Mouse (Mus musculus): ENCODE results near the gene Mrgprf.

Mrgprf gene

DNA sequence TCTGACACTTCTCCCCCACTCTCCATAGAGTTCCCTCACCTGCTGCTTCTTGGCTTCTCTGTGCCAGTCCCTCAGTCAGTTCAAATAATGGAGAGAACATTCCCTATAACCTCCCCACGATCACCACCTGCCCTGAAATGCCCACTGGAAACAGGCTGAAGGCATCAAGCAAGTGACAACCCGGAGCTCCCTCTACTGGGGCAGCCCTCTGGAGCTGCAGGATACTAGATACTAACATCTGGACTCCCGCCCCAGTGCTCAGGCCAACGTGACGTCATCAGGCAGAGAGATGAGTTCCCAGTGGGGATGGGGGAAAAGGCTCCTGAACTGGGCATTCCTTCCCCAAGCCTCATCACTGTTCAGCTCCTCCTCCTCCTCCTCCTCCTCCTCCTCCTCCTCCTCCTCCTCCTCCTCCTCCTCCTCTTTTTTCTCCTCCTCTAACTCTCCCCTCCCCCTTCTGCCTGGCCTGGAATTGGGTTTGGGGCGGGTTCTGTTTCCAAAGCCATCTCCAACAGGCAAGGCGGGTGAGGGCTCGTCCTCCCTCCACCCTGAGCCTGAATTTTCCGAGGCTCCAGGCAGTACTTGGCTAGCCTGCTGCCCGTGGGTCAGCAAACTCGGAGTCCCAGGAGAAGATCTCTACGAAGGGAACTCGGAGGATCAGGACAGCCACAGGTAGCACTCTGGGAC lies at the start of gene Mrgprf:
Mrgprf (plus strand) TSS at position 508 of the 687 bp plus-strand sequence.
- no peak for DNase-seq (ENCODE audit: extremely low spot score, low read depth, low spot score)

DNA sequence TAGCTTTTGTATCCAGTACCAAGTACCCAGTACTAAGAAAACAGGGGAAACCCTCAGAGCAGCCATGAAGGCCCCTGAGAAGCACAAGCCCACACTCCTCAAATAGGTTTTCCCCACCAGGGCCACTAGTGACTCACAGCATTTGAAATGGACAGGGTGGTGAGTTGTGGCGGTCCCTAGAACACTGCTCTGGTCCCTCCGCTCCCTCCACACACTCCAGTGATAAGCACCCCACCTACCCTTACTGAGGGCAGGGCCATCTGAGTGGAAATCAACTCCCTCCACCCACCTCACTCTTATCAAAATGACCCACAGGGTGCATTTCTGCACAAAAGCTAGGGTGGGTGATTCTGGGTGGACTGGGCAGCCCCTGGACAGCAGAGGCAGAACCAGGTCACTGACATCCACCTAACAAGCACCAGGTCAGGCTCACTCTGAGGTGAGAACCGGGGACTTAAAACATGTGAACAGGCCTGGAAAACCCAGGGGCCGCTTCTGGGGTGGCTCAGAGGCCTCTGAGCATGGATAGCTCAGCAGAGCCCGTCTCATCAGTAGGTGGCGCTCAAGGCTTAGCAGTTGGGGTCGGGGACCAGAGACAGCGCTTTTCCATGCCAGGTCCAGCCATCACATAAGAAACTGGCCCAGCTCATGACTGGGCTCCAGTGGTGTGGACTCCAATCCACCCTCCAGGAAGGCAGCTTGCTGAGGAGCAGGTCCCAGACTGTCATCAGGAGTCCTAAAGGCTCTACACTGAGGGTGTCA lies 47.7 kb upstream of the Mrgprf start:
- peak; percentile 22 for DNase-seq (ENCODE audit: extremely low spot score, low read depth, low spot score)

DNA sequence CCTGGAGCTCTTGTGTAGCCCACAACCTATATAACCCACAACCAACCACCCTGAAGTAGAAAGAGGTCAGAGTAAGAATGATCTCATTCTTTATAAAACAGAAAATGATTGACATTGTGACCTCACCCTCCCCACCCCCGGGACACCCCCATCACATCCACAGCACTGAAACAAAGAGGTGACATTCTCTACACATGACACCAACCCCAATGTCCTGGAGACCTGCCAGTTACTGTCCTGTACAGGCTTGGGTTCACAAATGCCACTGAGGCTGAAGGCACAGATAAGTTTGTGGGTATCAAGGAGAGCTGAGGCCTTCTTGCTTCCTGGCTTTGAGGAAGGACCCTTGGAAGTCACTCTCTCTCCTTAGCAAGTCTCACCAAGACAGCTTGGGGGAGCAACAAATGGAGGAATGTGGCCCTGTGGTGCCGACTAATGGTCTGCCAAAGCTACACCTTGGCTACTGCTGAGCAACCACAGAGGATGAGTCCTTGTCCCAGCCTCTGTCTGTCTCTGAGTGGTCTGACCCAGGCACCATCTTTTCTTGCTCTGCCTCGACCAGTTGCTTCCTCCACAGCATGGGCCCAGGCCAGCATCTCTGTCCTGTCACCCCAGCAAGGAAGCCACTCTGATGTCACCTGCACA lies 46.5 kb upstream of the Mrgprf start:
- DNase-seq (ENCODE audit: extremely low spot score, low read depth, low spot score): no peak

DNA sequence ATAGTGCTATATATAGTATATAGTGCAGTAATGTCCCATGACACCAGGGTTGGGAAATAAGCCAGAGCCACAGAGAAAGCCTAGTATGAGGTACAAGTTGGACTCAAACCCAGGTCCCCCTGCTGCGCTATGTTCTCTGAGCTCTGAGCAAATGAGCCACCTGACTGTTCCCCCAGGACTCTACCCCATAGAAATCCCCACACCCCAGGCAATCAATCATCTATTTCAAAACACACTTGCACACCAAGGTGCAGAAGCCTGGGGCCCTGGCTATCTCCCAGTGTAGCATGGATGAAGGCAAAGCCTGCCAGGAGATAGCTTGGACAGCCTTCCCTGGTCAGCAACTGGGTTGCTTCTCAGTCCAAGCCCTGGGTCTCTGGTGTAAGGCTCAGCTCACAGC lies 44.5 kb upstream of the Mrgprf start:
- no peak for DNase-seq (ENCODE audit: extremely low spot score, low read depth, low spot score)

DNA sequence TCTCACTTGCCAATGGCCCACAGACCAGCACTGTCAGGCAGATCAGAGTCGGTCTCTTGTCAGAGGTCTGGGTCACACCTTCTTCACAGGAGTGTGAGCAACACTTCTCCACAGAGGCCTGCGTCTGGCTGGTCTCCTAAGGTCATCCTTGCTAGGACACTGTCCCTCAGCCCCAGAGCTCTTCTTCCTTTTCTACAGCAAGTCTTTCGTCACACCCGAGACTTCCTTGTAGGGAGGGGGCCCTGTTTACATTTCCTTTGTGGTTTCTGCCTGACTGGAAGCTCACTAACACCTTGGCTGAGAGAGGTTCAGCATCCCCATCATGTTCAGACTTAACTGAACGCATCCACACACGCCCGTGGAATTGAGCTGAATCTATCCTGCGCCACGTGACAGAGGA lies 36.4 kb upstream of the Mrgprf start:
- no peak for DNase-seq (ENCODE audit: extremely low spot score, low read depth, low spot score)

DNA sequence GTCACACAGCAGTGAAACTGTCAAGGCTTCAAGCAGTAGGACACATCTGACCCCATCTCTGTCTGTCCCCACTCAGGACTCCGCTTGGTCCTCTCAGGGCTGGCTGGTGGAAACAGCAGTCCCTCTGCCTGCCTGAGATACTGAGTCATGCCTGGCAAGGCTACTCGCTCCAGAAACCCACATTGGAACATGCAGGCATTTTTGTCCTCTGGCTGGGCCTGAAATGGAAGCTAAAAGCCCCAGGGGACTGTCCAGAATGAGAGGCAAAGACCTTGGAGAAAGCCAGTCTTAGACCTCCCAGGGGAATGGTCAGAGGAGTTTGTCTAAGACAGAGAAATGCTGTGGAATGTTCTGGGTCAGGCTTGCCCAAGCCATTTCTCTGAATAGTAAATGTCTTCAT lies 34.6 kb upstream of the Mrgprf start:
- DNase-seq (ENCODE audit: extremely low spot score, low read depth, low spot score): no peak

DNA sequence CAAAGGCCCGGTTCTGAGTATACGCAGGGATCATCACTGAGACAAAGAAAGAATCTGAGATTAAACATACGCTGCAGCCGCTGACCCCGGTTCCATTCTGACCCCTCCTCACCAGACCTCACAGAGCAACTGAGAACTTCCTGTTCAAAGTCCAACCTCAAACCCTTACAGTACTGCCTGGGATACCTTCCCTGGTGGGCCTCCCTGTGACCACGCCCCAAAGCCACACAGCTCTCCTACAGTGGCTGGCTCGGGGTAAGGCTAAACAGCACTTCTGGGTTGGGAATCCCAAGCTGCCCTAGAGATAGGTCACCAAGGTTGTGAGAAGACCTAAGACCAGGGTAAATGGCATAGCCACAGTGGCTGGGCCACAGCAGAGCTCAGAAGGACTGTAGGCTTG lies 31.7 kb upstream of the Mrgprf start:
- DNase-seq (ENCODE audit: extremely low spot score, low read depth, low spot score): no peak

DNA sequence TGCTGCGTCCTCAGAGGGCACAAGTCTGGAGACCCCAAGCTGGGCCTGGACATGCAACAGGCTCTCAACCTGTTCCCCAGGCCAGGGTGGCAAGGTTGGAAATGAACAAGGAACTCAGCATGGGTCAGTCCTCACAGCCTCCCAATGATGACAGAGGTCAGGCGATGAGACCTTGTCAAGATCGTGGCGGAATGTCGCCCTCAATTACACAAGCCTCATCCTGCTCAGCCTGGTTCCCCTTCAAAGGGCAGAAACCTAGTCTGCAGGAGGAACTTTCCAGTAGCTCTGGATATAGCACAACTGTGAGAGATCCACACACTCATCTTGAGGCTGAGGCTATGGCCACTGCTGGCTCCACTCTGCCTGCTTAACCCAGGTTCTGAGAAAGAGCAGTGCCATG lies 29.7 kb upstream of the Mrgprf start:
- no peak for DNase-seq (ENCODE audit: extremely low spot score, low read depth, low spot score)

DNA sequence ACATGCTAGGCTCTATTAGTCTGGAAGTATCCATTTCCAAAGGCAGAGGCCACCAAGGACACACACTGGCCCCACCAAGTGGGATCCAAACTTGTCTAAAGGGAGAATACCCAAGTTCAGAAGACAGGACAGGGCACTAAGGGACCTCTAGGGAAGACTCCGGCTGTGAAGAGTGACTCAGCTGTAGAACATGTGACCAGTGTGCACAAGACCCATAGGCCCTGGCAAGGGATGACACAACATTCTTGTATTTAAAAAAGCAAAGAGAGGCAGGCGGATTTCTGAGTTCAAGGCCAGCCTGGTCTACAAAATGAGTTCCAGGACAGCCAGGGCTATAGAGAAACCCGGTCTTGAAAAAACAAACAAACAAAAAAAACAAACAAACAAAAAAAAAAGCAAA lies 25.1 kb upstream of the Mrgprf start:
- no peak for DNase-seq (ENCODE audit: extremely low spot score, low read depth, low spot score)

DNA sequence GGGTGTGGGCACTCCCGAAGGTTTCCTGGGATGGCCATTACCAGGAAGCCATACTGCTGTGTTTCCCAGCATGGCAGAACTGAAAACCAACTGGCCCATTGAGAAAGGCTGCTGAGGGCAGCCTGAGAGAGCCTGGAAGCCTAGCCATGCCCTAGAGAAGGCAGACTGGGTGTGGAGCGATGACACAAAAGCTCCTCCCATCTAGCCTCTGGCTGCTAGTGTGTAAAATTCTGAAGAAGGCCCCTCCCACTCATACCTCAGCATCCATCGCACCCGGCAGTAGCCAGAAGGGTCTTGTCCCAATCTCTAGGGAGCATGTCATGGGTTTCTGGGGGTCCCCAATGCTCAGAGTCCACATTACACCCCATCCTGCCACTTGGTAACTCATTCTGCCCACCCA lies 19.2 kb upstream of the Mrgprf start:
- no peak for DNase-seq (ENCODE audit: extremely low spot score, low read depth, low spot score)

DNA sequence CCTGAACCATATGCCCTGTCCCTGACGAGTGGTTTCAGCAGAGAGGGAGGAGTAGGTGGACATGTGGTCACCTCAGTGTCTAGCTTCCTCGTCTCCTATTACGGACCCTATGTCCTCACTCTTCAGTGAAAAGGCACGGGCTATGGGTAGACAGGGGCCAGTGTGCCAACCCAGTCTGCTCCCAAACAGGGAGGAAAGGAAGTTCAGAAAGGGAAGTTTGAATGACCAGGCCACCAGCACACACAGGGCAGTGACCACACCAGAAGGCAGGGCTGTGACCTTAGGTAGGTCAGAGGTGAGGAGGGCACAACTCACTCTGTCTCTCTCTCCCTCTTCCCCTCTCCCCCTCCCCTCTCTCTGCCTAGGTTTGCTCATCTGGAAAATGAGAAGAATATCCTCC lies 17.6 kb upstream of the Mrgprf start:
- DNase-seq (ENCODE audit: extremely low spot score, low read depth, low spot score): no peak

DNA sequence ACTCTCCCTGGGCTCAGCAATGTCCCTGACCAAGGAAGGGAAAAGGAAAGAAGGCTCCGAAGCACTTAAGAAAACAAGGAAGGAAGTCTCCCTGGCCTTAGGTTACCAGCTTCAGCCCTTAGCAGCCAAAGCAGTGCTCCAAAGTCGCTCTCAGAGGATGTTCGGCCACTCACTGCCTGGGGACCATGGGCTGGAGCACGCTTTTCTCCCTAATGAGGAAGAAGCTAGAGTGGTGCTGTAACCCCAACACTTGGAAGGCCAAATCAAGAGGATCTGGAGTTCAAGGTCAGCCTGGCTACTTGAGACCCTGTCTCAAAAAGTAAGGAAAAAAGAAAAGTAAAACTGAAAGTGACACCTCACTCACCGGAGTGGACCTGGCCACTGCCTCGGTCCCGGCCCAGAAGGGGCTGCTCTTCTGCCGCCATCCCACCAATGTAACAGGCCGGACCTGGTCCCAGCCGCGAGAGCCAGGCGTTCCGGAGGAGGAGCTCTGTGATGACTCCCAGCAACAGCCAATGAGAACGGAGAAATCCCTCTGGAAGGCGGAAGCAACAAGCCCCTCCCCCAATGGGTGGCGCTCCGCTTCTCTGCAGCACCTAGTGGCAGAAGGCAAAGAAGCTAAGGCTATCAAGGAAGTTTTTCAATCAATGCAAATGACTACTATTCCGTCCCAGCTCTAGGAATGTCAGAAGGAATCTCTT lies 17.0 kb upstream of the Mrgprf start, which contains the start of gene Tpcn2:
Tpcn2 (minus strand) TSS at position 525 of the 701 bp plus-strand sequence.
- peak; percentile 94 for DNase-seq (ENCODE audit: extremely low spot score, low read depth, low spot score)

DNA sequence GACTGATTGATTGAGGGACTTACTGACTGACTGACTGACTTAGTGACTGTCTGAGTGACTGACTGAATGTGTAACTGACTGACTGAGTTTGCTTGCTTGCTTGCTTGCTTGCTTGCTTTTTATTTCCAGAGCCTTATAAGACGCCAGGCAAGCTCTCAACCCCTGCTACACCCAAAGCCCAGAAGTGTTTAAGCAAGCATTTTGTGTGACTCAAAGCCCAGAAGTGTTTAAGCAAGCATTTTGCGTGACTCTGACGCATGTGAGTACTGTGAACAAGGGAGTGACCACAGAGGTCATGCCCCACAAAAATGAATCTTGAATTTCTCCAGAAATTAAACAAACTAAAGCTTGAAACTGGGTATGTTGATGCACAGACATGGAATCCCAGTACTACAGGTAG lies 16.3 kb upstream of the Mrgprf start:
- DNase-seq (ENCODE audit: extremely low spot score, low read depth, low spot score): no peak

DNA sequence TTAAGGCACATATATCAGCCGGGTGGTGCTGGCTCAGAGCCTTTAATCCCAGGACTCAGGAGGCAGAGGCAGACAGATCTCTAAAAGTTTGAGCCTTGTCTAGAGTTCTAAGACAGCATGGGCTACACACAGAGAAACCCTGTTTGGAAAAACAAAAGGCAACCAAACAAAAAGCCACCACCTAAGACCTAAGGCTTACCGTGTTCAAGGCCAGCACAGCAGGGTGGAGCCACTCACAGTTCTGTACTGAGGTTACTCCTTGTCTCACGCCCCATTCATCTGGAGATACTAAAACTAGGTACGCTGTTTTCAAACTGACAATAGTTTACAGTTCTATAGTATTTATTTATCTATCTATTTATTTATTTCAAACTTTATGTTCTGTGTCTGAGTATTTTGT lies 15.2 kb upstream of the Mrgprf start:
- no peak for DNase-seq (ENCODE audit: extremely low spot score, low read depth, low spot score)

DNA sequence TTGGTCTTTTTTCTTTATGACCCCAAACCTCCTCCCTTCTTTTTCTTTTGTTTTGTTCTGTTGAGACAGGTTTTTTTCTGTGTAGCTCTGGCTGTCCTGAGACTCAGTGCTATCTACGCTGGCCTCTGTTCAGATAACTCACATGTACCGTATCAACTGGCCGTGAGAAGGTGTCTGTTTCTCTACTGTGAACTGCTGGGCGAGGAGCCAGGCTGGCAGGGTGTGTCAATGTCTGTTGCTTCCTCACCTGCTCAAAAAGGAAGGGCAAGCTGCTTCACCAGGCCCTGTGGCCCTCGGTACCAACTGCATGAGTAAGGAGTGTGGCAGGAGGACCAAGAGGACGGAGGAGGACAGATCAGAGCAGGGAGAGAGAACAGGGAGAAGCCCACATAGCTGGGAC lies 13.2 kb upstream of the Mrgprf start:
- DNase-seq (ENCODE audit: extremely low spot score, low read depth, low spot score): no peak

DNA sequence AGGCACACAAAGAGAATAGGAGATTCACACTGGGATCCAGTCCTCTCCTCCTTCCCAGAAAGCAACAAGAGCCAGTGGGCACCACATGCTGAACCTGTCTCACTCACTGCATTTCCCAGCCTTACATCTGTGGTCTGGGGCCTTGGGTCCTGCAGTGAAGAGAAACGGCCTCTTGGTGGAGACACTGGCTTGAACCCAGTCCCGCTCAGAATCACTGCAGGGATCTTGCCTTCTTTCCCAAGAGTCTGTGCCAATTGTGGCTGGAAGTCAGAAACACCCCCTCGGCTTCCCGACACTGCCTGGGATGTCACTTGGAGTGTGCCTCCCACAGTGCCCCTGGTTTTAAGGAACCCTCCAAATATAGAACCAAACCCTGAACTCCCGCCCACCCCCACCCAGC lies 11.3 kb upstream of the Mrgprf start:
- no peak for DNase-seq (ENCODE audit: extremely low spot score, low read depth, low spot score)

DNA sequence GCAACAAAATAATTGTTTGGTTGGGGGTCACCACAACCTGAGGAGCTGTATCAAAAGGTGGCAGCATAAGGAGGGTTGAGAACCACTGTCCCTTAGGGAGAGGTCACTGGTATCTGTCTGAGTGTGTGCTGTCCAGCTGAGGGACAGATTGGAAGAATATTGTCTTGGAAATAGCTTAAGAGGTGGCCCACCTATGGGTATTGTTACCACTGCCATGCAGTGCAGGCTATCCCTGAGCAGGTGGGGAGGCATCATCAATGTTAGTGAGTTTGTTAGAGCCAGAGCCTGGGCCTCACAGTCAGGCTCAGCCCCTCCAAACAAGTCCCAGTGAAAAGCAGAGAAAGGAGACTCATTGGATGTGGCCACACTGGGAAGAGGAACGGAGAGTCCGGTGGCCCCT lies 8.8 kb upstream of the Mrgprf start:
- no peak for DNase-seq (ENCODE audit: extremely low spot score, low read depth, low spot score)

DNA sequence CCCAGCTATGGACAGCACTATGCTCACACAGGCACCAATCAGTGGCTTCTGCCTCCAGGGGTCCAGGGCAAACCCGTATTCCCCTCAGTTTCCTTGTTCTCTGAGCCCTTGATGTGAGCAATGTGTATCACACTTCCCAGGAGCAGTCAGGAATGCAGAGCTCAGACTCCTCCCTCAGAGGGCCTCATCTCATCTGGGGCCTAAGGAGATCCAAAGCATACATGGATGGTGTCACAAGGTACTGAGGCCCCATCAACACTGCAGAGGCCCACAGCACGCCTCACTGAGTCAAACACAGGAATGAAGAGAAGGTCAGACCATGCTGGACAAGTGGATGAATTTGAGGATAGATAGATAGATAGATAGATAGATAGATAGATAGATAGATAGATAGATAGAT lies 7.9 kb upstream of the Mrgprf start:
- DNase-seq (ENCODE audit: extremely low spot score, low read depth, low spot score): no peak

DNA sequence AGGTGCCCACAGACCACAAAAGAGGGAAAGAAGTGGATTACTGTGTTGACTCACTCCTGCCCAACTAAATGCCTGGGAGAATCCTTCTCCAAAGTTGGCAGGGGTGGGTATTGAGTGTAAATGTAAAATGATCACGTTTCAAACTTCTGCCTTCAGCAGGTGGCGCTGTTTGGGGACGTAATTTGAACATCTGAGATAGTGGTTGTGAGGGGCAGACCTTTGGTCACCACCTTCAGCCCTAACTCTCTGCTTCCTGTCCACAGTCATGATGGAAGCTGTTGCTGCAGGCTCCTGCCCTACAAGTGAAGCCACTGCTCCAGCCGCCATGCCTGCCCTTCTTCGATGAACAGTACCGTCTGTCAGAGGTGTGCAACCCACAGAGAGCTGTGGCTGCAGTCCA lies 6.8 kb upstream of the Mrgprf start:
- no peak for DNase-seq (ENCODE audit: extremely low spot score, low read depth, low spot score)

DNA sequence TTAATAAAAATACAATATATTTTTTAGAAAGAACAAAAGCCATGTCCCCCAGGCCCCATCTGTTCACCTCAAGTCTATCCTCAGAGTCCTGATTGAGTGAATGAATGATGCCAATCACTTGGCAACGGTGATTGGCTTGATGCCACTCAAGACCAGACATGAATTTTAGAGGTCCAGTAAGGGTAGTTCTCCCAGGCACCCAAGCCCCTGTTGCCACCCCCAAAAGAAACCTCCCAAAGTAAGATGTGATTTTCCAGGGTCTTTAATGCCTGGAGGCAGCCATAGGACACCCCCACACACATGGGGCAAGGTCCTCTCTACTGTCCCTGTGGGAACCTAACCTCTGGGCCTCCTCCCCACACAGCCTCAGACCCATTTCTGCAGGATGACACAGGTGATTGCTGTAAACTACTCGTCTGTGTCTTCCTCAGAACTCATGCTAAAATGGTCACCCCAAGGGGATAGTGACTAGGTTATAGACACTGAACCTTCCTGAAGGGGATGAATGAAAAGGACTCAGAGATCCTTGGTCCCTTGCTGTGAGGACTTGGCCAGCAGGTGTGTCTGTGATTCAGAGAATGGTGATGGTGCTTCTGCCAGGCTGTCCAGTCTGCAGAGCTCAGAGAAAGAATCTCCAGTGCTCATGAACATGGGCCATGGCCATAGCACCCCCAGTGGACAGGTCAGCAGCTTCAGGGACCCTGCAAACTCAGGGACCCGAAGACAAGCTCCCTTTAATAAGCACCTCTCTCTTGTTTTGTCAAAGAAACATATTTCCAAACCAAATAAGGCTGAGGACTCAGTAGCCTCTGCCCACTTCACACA lies 1.8 kb upstream of the Mrgprf start:
- no peak for DNase-seq (ENCODE audit: extremely low spot score, low read depth, low spot score)
